Mouse (Mus musculus): ENCODE data around the gene Ngb. TPM values are rescaled to one million over a fixed set of nuclear protein-coding genes. Genes with fewer than 3 reads are reported as not detected.

Gene Ngb
- polyA plus RNA-seq, 1 experiment: 0.37 TPM

- Histone ChIP-seq H3K9me3 (replicated peaks; ENCODE audit: control insufficient read depth, insufficient read depth, low read length, poor library complexity, severe bottlenecking) (no peaks in the 10 kb centered on the region), H3K27me3 (ENCODE audit: control insufficient read depth, insufficient read depth, low read length, poor library complexity, severe bottlenecking) (no peaks in the 10 kb centered on the region), H3K36me3 (ENCODE audit: control insufficient read depth, insufficient read depth, low read length, poor library complexity, severe bottlenecking) (no peaks in the 10 kb centered on the region), H3K27ac (ENCODE audit: insufficient read depth, low read length) (no peak overlapping the region), H3K4me3 (ENCODE audit: low read depth, low read length) (no peak overlapping the region), H3K9ac (ENCODE audit: low read depth, poor library complexity, severe bottlenecking) (no peak overlapping the region), H3K4me1 (ENCODE audit: control insufficient read depth, insufficient read depth, low read length) (no peaks in the 10 kb centered on the region)
- no peak for TF ChIP-seq CTCF (IDR thresholded peaks at IDR 0.05; ENCODE audit: low read depth, low read length)
- no peak for TF ChIP-seq EP300 (IDR thresholded peaks at IDR 0.05; ENCODE audit: insufficient read depth, low read depth, low read length)
- no peak for TF ChIP-seq POLR2A (IDR thresholded peaks at IDR 0.05; ENCODE audit: insufficient read depth, low read length)
Observed at GRCm38 (mm10) chr12:87138768-87139167, 36.4 kb upstream of the Ngb start.

GRCm38 (mm10) chr12:87138342-87138701, 36.0 kb upstream of the Ngb start:
- H3K27me3 ChIP-seq (ENCODE audit: control insufficient read depth, insufficient read depth, low read length, poor library complexity, severe bottlenecking): no peaks in the 10 kb centered on the region
- no peaks in the 10 kb centered on the region for H3K36me3 ChIP-seq (ENCODE audit: control insufficient read depth, insufficient read depth, low read length, poor library complexity, severe bottlenecking)
- no peak for TF ChIP-seq EP300 (IDR thresholded peaks at IDR 0.05; ENCODE audit: insufficient read depth, low read depth, low read length)
- TF ChIP-seq CTCF (IDR thresholded peaks at IDR 0.05; ENCODE audit: low read depth, low read length): no peak
- no peak for TF ChIP-seq POLR2A (IDR thresholded peaks at IDR 0.05; ENCODE audit: insufficient read depth, low read length)
- H3K4me3 ChIP-seq (ENCODE audit: low read depth, low read length): no peak overlapping the region
- H3K4me1 ChIP-seq (ENCODE audit: control insufficient read depth, insufficient read depth, low read length): no peaks in the 10 kb centered on the region
- no peak overlapping the region for H3K27ac ChIP-seq (ENCODE audit: insufficient read depth, low read length)
- H3K9me3 ChIP-seq (replicated peaks; ENCODE audit: control insufficient read depth, insufficient read depth, low read length, poor library complexity, severe bottlenecking): no peaks in the 10 kb centered on the region
- no peak overlapping the region for H3K9ac ChIP-seq (ENCODE audit: low read depth, poor library complexity, severe bottlenecking)

GRCm38 (mm10) chr12:87137439-87138341, 35.4 kb upstream of the Ngb start:
- H3K4me1 ChIP-seq (ENCODE audit: control insufficient read depth, insufficient read depth, low read length): no peaks in the 10 kb centered on the region
- TF ChIP-seq CTCF (IDR thresholded peaks at IDR 0.05; ENCODE audit: low read depth, low read length) (no peak), EP300 (IDR thresholded peaks at IDR 0.05; ENCODE audit: insufficient read depth, low read depth, low read length) (no peak), POLR2A (IDR thresholded peaks at IDR 0.05; ENCODE audit: insufficient read depth, low read length) (no peak)
- no peak overlapping the region for H3K4me3 ChIP-seq (ENCODE audit: low read depth, low read length)
- H3K27ac ChIP-seq (ENCODE audit: insufficient read depth, low read length): no peak overlapping the region
- no peaks in the 10 kb centered on the region for H3K27me3 ChIP-seq (ENCODE audit: control insufficient read depth, insufficient read depth, low read length, poor library complexity, severe bottlenecking)
- no peaks in the 10 kb centered on the region for H3K9me3 ChIP-seq (replicated peaks; ENCODE audit: control insufficient read depth, insufficient read depth, low read length, poor library complexity, severe bottlenecking)
- H3K9ac ChIP-seq (ENCODE audit: low read depth, poor library complexity, severe bottlenecking): no peak overlapping the region
- no peaks in the 10 kb centered on the region for H3K36me3 ChIP-seq (ENCODE audit: control insufficient read depth, insufficient read depth, low read length, poor library complexity, severe bottlenecking)

- no peak overlapping the region for H3K9ac ChIP-seq (ENCODE audit: low read depth, poor library complexity, severe bottlenecking)
- TF ChIP-seq CTCF (IDR thresholded peaks at IDR 0.05; ENCODE audit: low read depth, low read length) (no peak), EP300 (IDR thresholded peaks at IDR 0.05; ENCODE audit: insufficient read depth, low read depth, low read length) (no peak), POLR2A (IDR thresholded peaks at IDR 0.05; ENCODE audit: insufficient read depth, low read length) (no peak)
- H3K4me3 ChIP-seq (ENCODE audit: low read depth, low read length): no peak overlapping the region
- no peaks in the 10 kb centered on the region for H3K36me3 ChIP-seq (ENCODE audit: control insufficient read depth, insufficient read depth, low read length, poor library complexity, severe bottlenecking)
- H3K4me1 ChIP-seq (ENCODE audit: control insufficient read depth, insufficient read depth, low read length): no peaks in the 10 kb centered on the region
- H3K27ac ChIP-seq (ENCODE audit: insufficient read depth, low read length): no peak overlapping the region
- H3K27me3 ChIP-seq (ENCODE audit: control insufficient read depth, insufficient read depth, low read length, poor library complexity, severe bottlenecking): no peaks in the 10 kb centered on the region
- H3K9me3 ChIP-seq (replicated peaks; ENCODE audit: control insufficient read depth, insufficient read depth, low read length, poor library complexity, severe bottlenecking): no peaks in the 10 kb centered on the region
Observed at GRCm38 (mm10) chr12:87132784-87133183, 30.4 kb upstream of the Ngb start.

GRCm38 (mm10) chr12:87132210-87132609, 29.9 kb upstream of the Ngb start:
- no peaks in the 10 kb centered on the region for H3K9me3 ChIP-seq (replicated peaks; ENCODE audit: control insufficient read depth, insufficient read depth, low read length, poor library complexity, severe bottlenecking)
- H3K9ac ChIP-seq (ENCODE audit: low read depth, poor library complexity, severe bottlenecking): no peak overlapping the region
- H3K4me1 ChIP-seq (ENCODE audit: control insufficient read depth, insufficient read depth, low read length): no peaks in the 10 kb centered on the region
- no peak overlapping the region for H3K4me3 ChIP-seq (ENCODE audit: low read depth, low read length)
- H3K27me3 ChIP-seq (ENCODE audit: control insufficient read depth, insufficient read depth, low read length, poor library complexity, severe bottlenecking): no peaks in the 10 kb centered on the region
- H3K27ac ChIP-seq (ENCODE audit: insufficient read depth, low read length): no peak overlapping the region
- H3K36me3 ChIP-seq (ENCODE audit: control insufficient read depth, insufficient read depth, low read length, poor library complexity, severe bottlenecking): no peaks in the 10 kb centered on the region
- no peak for TF ChIP-seq EP300 (IDR thresholded peaks at IDR 0.05; ENCODE audit: insufficient read depth, low read depth, low read length)

- H3K27ac ChIP-seq (ENCODE audit: insufficient read depth, low read length): no peak overlapping the region
- no peak for TF ChIP-seq POLR2A (IDR thresholded peaks at IDR 0.05; ENCODE audit: insufficient read depth, low read length)
- no peak for TF ChIP-seq EP300 (IDR thresholded peaks at IDR 0.05; ENCODE audit: insufficient read depth, low read depth, low read length)
- peak; percentile 21 for TF ChIP-seq CTCF (IDR thresholded peaks at IDR 0.05; ENCODE audit: low read depth, low read length)
- no peak overlapping the region for H3K4me3 ChIP-seq (ENCODE audit: low read depth, low read length)
- H3K9me3 ChIP-seq (replicated peaks; ENCODE audit: control insufficient read depth, insufficient read depth, low read length, poor library complexity, severe bottlenecking): no peaks in the 10 kb centered on the region
- H3K9ac ChIP-seq (ENCODE audit: low read depth, poor library complexity, severe bottlenecking): no peak overlapping the region
- no peaks in the 10 kb centered on the region for H3K27me3 ChIP-seq (ENCODE audit: control insufficient read depth, insufficient read depth, low read length, poor library complexity, severe bottlenecking)
- H3K36me3 ChIP-seq (ENCODE audit: control insufficient read depth, insufficient read depth, low read length, poor library complexity, severe bottlenecking): no peaks in the 10 kb centered on the region
- no peaks in the 10 kb centered on the region for H3K4me1 ChIP-seq (ENCODE audit: control insufficient read depth, insufficient read depth, low read length)
Observed at GRCm38 (mm10) chr12:87131619-87132018, 29.3 kb upstream of the Ngb start.
